Mouse (Mus musculus) hindbrain, embryonic 15.5 days (tissue): ENCODE data around the gene Med12l. TPM values are rescaled to one million over a fixed set of nuclear protein-coding genes. Genes with fewer than 3 reads are reported as not detected.
"Not testable (repeated sequence)": the region's sequence is repeated elsewhere in the genome, so short reads cannot be mapped to it uniquely, and the experiment has no call there.

ENCODE experiments used
- ATAC-seq: fragments of 200-750 bp; cut with Nextera tagmentation; 2 replicates; pipeline ENCODE4 v1.8.0; 2017; ENCODE audit warnings: low read depth, moderate number of reproducible peaks, moderate TSS enrichment; ENCODE audit not compliant: low FRiP score
- H3K27ac ChIP-seq: fragments of 300-500 bp; sonication (generic); replicated peaks from 2 replicates; pipeline ENCODE4 v1.5.1; 2015; ENCODE audit warnings: mild to moderate bottlenecking, inconsistent platforms
- H3K27me3 ChIP-seq: fragments of 300-500 bp; sonication (generic); 2 replicates; pipeline ENCODE4 v1.6.1; 2015; ENCODE audit warnings: control low read depth, inconsistent platforms
- H3K36me3 ChIP-seq: fragments of 300-500 bp; sonication (generic); 2 replicates; pipeline ENCODE4 v1.6.1; 2015; ENCODE audit warnings: control low read depth, inconsistent platforms
- H3K4me1 ChIP-seq: fragments of 300-500 bp; sonication (generic); replicated peaks from 2 replicates; pipeline ENCODE4 v1.6.1; 2015; ENCODE audit warnings: control low read depth, inconsistent platforms
- H3K4me2 ChIP-seq: fragments of 300-500 bp; sonication (generic); 2 replicates; pipeline ENCODE4 v1.6.1; 2015; ENCODE audit warnings: moderate library complexity, mild to moderate bottlenecking, inconsistent platforms
- H3K4me3 ChIP-seq: fragments of 300-500 bp; sonication (generic); 2 replicates; pipeline ENCODE4 v1.5.1; 2015; ENCODE audit warnings: mild to moderate bottlenecking, inconsistent platforms
- H3K9ac ChIP-seq: fragments of 300-500 bp; sonication (generic); 2 replicates; pipeline ENCODE4 v1.6.1; 2015; ENCODE audit warnings: inconsistent platforms
- H3K9me3 ChIP-seq: fragments of 300-500 bp; sonication (generic); 2 replicates; pipeline ENCODE4 v1.6.1; 2016; ENCODE audit warnings: control low read depth, inconsistent platforms
- WGBS: fragments of 180-500 bp; shearing (Covaris S2); methylation state at CpG from one replicate; pipeline ENCODE4 v1.1.7; 2015; 5-methylcytosine and 5-hydroxymethylcytosine counted together
- polyA plus RNA-seq: library from polyadenylated mRNA; unstranded; fragments of >200 nt; fragmentation: Nextera tagmentation; extraction: Ambion mirVana; gene quantifications from 2 replicates; pipeline ENCODE4 v1.2.1, GENCODE M21; 2015

Gene Med12l
- polyA plus RNA-seq, 1 experiment from 2014 or later: 4.2 TPM

GRCm38 (mm10) chr3:59025193-59025535 is 19.5 kb downstream of the Med12l start:
- no peak for ATAC-seq
- Histone ChIP-seq H3K36me3 (no peaks in the 10 kb centered on the region), H3K4me3 (no peak overlapping the region)

DNA sequence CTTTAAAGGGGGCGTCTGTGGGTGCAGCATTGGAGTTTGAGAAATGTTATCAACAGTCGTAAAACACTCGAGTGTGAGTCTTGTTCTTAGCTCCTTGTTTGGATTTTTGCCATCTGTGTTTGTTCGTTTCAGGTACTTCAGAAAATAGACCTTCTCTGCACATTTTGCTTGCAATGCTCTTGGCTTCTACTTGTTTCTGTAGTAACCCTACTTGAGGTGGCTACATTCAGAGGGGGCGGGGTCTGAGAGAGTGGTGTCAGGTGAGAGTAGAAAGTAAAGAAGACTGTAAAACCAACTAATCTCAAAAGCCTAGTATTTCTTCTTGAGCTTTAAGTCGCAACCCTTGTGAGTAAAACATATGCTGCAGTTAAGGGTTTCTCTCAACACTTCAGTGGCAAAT is 23.1 kb downstream of the Med12l start:
- H3K27me3 ChIP-seq: no peaks in the 10 kb centered on the region
- no peak for ATAC-seq
- no peak overlapping the region for H3K9ac ChIP-seq
- WGBS: 92% methylated on average over 6 of the region's 6 CpGs
- no peak overlapping the region for H3K27ac ChIP-seq
- H3K4me2 ChIP-seq: no peak overlapping the region
- H3K9me3 ChIP-seq: no peaks in the 10 kb centered on the region
- H3K4me1 ChIP-seq: no peaks in the 10 kb centered on the region
- H3K4me3 ChIP-seq: no peak overlapping the region
- no peaks in the 10 kb centered on the region for H3K36me3 ChIP-seq

More at GRCm38 (mm10) chr3:59025193-59025535, 19.5 kb downstream of the Med12l start:
- 63% methylated on average over 4 of the region's 4 CpGs for WGBS
- Histone ChIP-seq H3K4me1 (0 out of 2 replicates have a peak, but pooled peaks cover 6% of the 10 kb centered on the region), H3K27ac (no peak overlapping the region), H3K9me3 (no peaks in the 10 kb centered on the region), H3K4me2 (no peak overlapping the region), H3K27me3 (no peaks in the 10 kb centered on the region), H3K9ac (no peak overlapping the region)

DNA sequence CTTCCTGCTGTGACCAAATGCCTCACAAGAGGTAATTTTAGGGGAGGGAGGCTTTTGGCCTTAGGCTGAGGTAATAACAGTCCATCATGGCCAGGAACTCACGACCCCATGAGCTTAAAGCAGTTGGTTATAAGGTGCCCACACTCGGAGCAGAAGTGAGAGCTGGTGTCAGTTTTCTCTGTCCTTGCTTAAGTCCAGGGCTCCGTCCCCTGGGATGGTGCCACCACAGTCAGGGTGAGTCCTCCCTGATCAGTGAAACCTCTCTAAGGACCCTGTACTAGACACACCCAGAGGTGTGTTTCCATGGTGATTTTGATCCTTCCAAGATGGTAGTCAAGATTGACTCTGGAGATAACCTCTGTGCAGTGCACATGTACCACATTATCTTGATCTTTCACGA is 25.4 kb downstream of the Med12l start:
- H3K27ac ChIP-seq: no peak overlapping the region
- ATAC-seq: no peak
- no peak overlapping the region for H3K4me3 ChIP-seq
- H3K36me3 ChIP-seq: no peaks in the 10 kb centered on the region
- H3K9me3 ChIP-seq: no peaks in the 10 kb centered on the region
- H3K4me1 ChIP-seq: no peaks in the 10 kb centered on the region
- WGBS: 84% methylated on average over 4 of the region's 4 CpGs
- H3K9ac ChIP-seq: no peak overlapping the region
- no peak overlapping the region for H3K4me2 ChIP-seq
- no peaks in the 10 kb centered on the region for H3K27me3 ChIP-seq

DNA sequence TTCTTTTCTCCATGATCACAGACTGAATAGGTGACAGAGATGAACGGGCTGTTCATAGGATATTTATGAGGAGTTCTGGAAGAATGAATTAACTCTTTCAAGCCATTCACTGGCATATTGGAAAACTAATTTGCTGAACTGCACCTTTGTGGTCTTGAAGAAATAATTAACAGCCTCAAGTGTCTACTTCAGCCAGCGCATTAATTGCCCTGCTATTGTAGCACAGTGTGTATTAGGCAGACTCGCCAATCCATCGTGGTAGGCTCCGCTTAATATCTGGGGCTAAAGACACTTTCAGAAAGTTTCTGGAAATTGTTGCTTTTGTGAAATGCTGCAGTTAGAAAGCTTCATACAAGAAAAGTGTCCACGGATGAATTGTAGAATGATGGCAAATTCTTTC is 35.9 kb downstream of the Med12l start:
- Histone ChIP-seq H3K9ac (no peak overlapping the region), H3K9me3 (no peaks in the 10 kb centered on the region), H3K27ac (no peak overlapping the region), H3K4me1 (no peaks in the 10 kb centered on the region), H3K36me3 (no peaks in the 10 kb centered on the region), H3K4me3 (no peak overlapping the region), H3K27me3 (no peaks in the 10 kb centered on the region), H3K4me2 (no peak overlapping the region)
- ATAC-seq: 0 out of 2 replicates have a peak, but pooled peaks have one; percentile 27
- WGBS: 59% methylated on average over 6 of the region's 6 CpGs

GRCm38 (mm10) chr3:59054834-59055535 is 49.4 kb downstream of the Med12l start:
- Histone ChIP-seq H3K4me3 (no peak overlapping the region), H3K36me3 (no peaks in the 10 kb centered on the region), H3K4me2 (no peak overlapping the region), H3K9me3 (no peaks in the 10 kb centered on the region), H3K4me1 (peaks cover 7% of the 10 kb centered on the region), H3K27me3 (no peaks in the 10 kb centered on the region), H3K27ac (no peak overlapping the region), H3K9ac (no peak overlapping the region)
- WGBS: 87% methylated on average over 17 of the region's 17 CpGs
- no peak for ATAC-seq

DNA sequence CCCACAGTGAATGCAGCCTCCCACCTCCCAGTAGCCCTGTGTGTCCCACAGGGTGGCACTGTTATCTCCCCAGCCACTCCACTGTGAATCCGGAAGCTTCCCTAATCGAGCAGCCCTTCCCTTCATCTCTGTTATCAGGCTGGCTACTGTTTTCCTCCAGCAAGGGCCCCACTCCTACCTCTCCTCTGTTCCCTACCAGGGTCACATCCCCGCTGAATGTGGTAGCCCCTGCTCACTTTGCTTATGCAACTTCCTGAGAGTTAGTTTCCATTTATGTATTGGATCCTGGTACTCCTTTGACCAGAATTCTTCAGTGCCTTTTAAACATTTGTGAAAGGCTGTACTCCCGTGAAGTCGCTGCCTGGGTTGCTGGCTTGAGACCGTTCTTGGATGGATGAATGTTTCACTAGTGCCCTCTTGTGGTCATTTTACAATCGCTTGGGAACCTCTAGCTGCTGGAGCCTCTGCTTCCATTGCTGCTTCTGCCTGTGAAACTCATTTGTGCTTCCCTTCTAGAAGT is 53.5 kb downstream of the Med12l start:
- Histone ChIP-seq H3K9me3 (no peaks in the 10 kb centered on the region), H3K36me3 (no peaks in the 10 kb centered on the region), H3K4me3 (no peak overlapping the region), H3K9ac (no peak overlapping the region), H3K27ac (no peak overlapping the region), H3K27me3 (no peaks in the 10 kb centered on the region), H3K4me2 (peak overlapping the region; percentile 34), H3K4me1 (peaks cover 7% of the 10 kb centered on the region)
- peak; percentile 92 for ATAC-seq
- WGBS: 3% methylated on average over 7 of the region's 7 CpGs

DNA sequence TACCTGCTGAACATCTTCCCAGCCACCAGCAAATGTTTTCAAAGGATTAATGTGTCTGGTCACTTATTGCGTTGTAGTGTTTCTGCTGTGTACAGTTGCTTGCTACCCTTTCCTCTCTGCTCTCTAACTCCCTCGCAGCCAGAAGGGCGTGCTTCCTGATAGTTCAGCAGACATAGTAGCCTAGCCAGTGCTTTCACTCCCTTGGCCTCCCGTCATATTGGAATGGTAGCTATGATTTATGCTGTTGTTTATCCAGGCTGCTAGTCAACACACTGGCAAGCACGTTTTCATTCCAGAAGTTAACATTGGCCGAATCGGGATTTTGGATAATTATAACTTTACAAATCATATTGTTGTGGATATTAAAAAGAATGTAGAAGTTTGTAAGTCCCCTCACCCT is 54.5 kb downstream of the Med12l start:
- H3K36me3 ChIP-seq: no peaks in the 10 kb centered on the region
- no peak overlapping the region for H3K9ac ChIP-seq
- H3K9me3 ChIP-seq: no peaks in the 10 kb centered on the region
- no peak overlapping the region for H3K27ac ChIP-seq
- H3K4me2 ChIP-seq: no peak overlapping the region
- WGBS: 89% methylated on average over 7 of the region's 7 CpGs
- peaks cover 7% of the 10 kb centered on the region for H3K4me1 ChIP-seq
- ATAC-seq: no peak
- H3K27me3 ChIP-seq: no peaks in the 10 kb centered on the region
- H3K4me3 ChIP-seq: no peak overlapping the region

- H3K9me3 ChIP-seq: no peaks in the 10 kb centered on the region
- H3K4me3 ChIP-seq: no peak overlapping the region
- peaks cover 7% of the 10 kb centered on the region for H3K4me1 ChIP-seq
- no peaks in the 10 kb centered on the region for H3K27me3 ChIP-seq
- no peaks in the 10 kb centered on the region for H3K36me3 ChIP-seq
- WGBS: 80% methylated on average over 5 of the region's 5 CpGs
- H3K27ac ChIP-seq: no peak overlapping the region
- ATAC-seq: no peak
- H3K9ac ChIP-seq: no peak overlapping the region
- no peak overlapping the region for H3K4me2 ChIP-seq
These were observed 56.5 kb downstream of the Med12l start for GRCm38 (mm10) chr3:59062141-59062540.

DNA sequence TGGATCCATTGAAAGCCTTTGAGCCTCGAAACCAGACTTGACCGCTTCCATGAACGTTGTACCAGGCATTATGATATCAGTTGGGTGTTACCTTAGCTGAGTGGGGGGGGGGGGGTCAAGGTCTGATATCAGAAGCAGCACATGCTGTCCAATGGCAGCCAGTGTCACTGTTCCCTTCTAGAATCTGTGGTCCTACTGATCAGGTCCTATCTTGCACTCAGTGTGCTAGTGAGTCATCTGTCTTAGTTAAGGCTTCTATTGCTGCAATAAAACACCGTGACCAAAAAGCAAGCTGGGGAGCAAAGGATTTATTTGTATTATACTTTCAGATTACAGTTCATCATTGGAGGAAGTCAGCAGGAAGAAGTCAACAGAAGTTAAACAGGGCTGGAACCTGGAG is 57.8 kb downstream of the Med12l start:
- Histone ChIP-seq H3K4me2 (no peak overlapping the region), H3K27me3 (no peaks in the 10 kb centered on the region), H3K9ac (no peak overlapping the region), H3K36me3 (no peaks in the 10 kb centered on the region), H3K9me3 (no peaks in the 10 kb centered on the region), H3K4me1 (peaks cover 7% of the 10 kb centered on the region), H3K27ac (no peak overlapping the region), H3K4me3 (no peak overlapping the region)
- whole genome bisulfite sequencing: 93% methylated on average over 4 of the region's 4 CpGs
- no peak for ATAC-seq

DNA sequence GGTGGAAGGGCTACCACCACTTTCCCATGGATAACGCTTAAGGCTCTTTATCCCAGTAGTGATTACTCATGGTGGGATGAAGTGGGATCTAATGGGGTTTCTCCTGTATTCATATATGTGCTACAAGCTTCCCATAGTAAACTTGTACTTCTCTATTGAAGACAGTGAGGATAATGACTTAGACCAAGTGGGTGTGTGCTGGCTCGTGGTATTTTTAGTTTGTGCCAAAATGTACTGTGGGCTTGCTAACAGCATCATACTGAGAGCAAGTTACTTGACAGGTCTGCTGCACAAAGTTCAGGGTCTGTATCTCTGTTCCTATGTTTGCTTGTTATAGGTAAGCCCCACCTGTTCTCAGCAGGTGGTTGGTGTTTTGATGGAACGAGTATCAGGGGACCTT is 60.3 kb downstream of the Med12l start:
- Histone ChIP-seq H3K27me3 (no peaks in the 10 kb centered on the region), H3K4me1 (no peaks in the 10 kb centered on the region), H3K4me2 (no peak overlapping the region), H3K9me3 (no peaks in the 10 kb centered on the region), H3K4me3 (no peak overlapping the region), H3K27ac (no peak overlapping the region), H3K36me3 (no peaks in the 10 kb centered on the region), H3K9ac (no peak overlapping the region)
- no peak for ATAC-seq
- WGBS: 90% methylated on average over 3 of the region's 3 CpGs

DNA sequence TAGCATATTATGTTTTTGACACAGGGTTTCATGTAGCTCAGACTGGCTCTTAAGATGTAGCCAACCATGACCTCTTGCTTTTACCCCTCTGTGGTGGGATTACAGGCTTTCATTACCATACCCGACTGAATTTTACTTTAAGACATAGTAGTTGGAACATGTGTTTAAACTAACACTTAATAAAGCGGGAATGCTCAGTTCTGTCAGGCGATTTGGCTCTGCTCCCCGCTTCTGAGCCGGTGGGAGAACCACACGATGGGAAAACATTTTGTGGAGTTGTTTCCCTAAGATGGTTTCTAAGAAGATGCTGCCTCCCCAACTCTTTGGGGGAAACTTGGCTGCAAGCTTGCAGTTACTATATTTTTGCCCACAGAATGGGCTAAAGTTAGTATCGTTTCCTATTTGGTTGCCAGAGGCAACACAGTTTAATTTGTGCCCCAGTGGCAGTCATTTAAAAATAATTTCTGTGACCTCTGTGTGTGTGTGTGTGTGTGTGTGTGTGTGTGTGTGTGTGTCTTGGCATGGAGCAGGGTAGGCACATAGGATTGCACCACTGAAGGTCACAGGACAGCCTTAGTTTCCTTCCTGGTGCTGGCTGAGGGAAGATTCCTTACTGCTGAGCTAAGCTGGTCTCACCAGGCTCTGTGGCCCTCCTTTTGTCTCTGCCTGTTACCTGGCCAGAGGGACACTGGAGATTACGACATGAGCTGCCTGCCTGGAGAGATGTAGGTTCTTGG is 61.1 kb downstream of the Med12l start:
- Histone ChIP-seq H3K36me3 (no peaks in the 10 kb centered on the region), H3K27me3 (no peaks in the 10 kb centered on the region), H3K4me1 (no peaks in the 10 kb centered on the region), H3K27ac (no peak overlapping the region), H3K4me3 (no peak overlapping the region), H3K4me2 (no peak overlapping the region), H3K9ac (no peak overlapping the region), H3K9me3 (no peaks in the 10 kb centered on the region)
- WGBS: 78% methylated on average over 8 of the region's 8 CpGs
- no peak; the same call in 1 of the 2 replicates for ATAC-seq

GRCm38 (mm10) chr3:59069071-59069470 is 63.4 kb downstream of the Med12l start:
- ATAC-seq, H3K36me3 ChIP-seq, H3K9ac ChIP-seq, H3K27ac ChIP-seq, H3K27me3 ChIP-seq, H3K4me2 ChIP-seq, H3K4me3 ChIP-seq, H3K9me3 ChIP-seq, H3K4me1 ChIP-seq: not testable (repeated sequence)
- WGBS: 90% methylated on average over 1 of the region's 1 CpGs
